Mouse (Mus musculus): ENCODE results near the gene Mns1.

DNA sequence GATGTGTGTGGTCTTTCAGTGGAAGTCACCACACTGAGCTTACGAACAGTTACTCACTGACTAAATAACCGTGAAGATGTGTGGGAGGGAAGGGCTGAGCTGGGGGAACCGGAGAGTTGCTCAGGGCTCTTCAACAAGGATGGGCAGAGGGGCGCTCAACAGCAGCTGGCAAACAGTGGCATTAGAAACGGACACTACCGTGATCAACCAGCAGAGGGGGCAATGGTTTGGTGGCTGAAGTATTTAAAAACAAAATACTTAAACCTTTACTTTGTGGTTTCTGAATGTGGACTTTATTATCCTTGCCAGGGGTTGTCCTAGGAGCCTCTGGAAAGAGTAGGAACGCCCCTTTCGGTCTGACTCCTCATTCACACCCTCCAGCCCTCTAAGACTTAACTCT lies 10.2 kb downstream of the Mns1 start:
- TF ChIP-seq GATA1 (IDR thresholded peaks at IDR 0.05; ENCODE audit: borderline replicate concordance, low read length) = no peak
- TF ChIP-seq FLI1 (IDR thresholded peaks at IDR 0.05; ENCODE audit: low read length) = no peak
